Mouse (Mus musculus): Measurements from ENCODE around the gene Clcnka. TPM values are rescaled to one million over a fixed set of nuclear protein-coding genes. Genes with fewer than 3 reads are reported as not detected.

Gene Clcnka
- total RNA-seq, 2 experiments from 2014 or later = 1.6 to 2.6 TPM

GRCm38 (mm10) chr4:141422841-141423240, 24.3 kb upstream of the Clcnka start:
- no peak for DNase-seq (ENCODE audit: low spot score in 2 of 2)

DNA sequence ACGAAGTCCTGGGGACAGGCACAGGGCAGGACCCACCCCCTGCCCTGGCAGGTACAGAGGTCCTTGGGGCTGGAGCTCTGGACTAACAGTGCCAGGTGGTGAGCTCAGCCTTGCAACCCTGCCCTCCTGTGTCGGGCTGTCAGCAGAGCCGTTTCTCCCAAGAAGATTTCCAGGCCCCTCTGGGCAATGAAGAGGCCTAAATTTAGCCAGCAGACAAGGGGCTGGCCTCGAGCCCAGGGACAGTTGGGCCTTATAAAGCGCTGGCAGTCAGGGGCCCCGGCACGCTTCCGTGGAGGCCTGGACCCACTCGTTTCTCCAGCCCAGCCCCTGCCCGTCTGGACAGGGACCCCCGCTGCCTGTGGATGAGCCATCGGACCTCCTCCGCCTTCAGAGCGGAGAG, 22.9 kb upstream of the Clcnka start:
- peak; percentile 60 to 73 for DNase-seq (ENCODE audit: low spot score in 2 of 2)

- DNase-seq (ENCODE audit: low spot score in 2 of 2) = peak in 1 of 2 experiments; percentile 10
Measured at GRCm38 (mm10) chr4:141420886-141421285, 22.4 kb upstream of the Clcnka start.

DNA sequence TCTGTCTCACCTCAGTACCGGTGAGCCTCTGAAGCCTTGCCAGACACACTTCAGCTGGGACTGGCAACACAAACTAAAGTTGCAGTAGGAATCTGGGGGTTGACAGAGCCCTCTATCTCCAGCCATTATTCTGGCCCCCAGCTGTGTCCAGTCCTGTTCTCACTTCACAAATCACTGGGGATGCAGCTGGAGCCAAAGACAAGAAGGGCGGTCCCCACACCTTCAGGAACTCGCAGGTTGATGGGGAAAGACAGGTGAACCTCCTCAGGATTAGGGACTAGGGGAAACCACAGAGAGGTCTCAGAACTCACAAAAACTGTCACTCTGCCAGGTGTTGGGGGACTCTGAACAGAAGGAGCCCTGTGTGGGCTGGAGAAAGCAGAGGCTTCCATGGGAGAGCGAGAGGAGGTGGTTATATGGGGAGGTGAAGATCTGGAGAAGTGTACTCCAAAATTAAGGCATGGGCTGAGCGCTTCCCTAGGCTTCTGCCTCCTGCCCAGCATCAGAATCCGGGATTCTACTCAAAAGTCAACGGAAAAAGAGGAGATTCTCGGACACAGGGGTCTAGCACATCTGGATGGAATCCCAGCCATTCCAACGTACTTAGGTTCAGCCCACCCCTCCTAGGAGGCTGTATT, 21.8 kb upstream of the Clcnka start, which contains the start of gene Hspb7:
Hspb7 (plus strand) TSS at position 588 of the 638 bp plus-strand sequence.
- DNase-seq (ENCODE audit: low spot score in 2 of 2) = peak in 1 of 2 experiments; percentile 8

DNA sequence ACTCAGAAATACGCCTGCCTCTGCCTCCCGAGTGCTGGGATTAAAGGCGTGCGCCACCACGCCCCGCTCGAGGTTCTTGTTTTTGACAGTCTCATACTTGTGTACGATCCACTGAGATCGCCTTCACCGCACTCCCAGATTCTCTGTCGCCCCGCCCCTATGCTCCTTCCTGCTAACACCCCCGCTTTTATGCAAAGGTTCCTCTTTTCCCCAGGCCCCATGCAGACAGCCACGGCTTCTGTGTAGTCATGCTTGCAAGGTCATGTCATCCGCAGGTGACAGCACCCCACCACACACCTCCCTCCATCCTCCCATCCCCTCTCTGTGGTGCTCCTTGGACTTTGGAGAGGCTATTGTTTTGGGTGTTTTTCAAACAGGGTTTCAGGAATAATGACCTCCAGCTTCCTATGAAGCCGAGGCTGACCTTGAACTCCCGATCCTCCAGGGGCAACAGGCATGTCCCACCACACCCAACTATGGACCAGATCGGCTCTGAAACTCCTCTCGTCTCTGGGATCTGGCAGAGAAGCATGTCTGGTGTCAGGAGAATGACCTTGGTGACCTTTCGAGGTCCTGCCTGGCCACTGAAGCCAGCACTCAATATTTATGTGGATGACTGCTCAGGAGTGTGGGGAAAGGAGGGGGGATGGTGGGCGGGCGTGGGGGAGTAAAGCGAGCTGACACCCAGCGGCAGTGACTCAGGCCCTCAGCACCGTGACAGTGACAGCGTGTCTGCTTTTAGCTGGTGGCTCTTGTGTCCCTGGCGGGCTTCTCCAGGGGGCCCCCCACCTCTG, 21.1 kb upstream of the Clcnka start:
- no peak for DNase-seq (ENCODE audit: low spot score in 2 of 2)

GRCm38 (mm10) chr4:141415924-141416323, 17.4 kb upstream of the Clcnka start, which contains the start of gene Clcnkb:
TSS of gene Clcnkb (minus strand) at chr4:141416014.
- no peak for DNase-seq (ENCODE audit: low spot score in 2 of 2)

GRCm38 (mm10) chr4:141411430-141411992, 13.0 kb upstream of the Clcnka start:
- DNase-seq (ENCODE audit: low spot score in 2 of 2) = no peak

DNA sequence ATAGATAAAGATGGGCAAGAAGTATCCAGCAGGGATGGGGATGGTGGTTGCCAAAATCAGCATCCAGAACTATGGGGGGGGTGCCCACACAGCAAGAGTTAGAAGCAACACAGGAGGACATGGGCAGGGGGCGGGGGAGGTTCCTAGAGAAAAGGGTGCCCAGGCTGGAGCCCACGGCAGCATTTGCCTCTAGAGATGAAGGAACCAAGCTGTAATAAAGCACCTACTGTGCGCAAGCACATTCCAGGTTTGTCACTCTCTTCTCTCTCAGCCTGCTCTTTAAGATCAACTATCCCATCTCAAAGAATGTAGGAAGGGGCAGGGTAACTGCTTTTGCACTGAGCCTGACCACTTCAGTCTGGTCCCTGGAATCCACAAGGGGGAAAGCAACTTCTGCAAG, 10.1 kb upstream of the Clcnka start:
- DNase-seq (ENCODE audit: low spot score in 2 of 2) = no peak

GRCm38 (mm10) chr4:141406516-141407299, 8.2 kb upstream of the Clcnka start:
- peak; percentile 55 to 69 for DNase-seq (ENCODE audit: low spot score in 2 of 2)

DNA sequence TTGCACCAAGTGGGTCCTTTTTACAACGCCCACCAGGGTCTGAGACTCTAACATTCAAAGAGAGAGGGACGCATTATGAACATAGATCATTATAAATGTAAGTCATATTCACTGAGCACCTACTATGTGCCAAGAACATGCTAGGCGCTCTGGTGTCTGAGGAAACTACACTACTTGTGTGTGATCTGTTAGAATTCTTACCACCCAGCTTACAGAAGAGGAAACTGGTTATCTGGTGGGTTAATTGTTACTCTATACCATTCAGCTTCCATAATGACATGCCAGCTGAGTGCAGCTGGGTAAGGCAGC, 6.7 kb upstream of the Clcnka start:
- no peak for DNase-seq (ENCODE audit: low spot score in 2 of 2)

- peak; percentile 79 to 82 for DNase-seq (ENCODE audit: low spot score in 2 of 2)
Measured at GRCm38 (mm10) chr4:141404518-141405313, 6.2 kb upstream of the Clcnka start.

DNA sequence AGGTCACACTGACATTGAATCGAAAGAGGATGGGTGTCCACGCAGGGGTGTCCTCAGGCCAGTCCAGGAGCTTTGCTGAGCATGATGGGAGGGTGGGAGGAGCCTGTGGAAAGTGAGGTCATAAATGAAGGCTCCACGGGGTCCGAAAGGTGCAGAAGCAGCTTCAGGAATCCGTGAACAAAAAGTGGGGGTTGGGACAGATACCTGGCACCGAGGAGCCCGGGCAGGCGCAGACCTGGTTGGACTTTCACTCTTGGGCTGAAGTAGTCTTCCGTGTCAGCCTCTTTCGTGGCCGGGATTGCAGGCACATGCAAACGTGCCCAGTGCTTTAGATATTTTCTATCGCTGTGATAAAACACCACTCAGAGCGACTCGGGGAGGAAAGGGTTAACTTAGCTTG, 1.6 kb upstream of the Clcnka start:
- DNase-seq (ENCODE audit: low spot score in 2 of 2) = no peak

GRCm38 (mm10) chr4:141397861-141398260, 663 bp downstream of the Clcnka start:
- DNase-seq (ENCODE audit: low spot score in 2 of 2) = no peak

DNA sequence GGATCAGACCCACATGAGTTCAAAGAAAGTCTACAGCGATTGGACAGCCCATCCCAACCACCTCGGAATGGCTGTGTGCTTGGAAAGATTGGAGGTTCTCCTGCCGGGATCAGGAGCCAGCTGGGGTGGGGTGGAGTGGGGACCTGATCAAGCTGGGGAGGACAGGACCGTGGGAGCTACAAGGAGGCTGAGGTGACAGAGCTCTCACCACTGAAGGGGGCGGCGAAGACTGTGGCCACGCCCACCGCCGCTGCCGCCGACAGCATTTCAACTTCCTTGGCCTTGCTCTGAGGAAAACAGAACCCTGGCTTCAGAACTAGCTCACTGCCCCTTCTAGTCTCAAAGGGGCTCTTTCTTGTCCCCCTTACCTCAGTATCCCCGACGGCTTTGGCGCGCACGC, 3.8 kb downstream of the Clcnka start:
- no peak for DNase-seq (ENCODE audit: low spot score in 2 of 2)

- no peak for DNase-seq (ENCODE audit: low spot score in 2 of 2)
Measured at GRCm38 (mm10) chr4:141391293-141391692, 7.2 kb downstream of the Clcnka start.

- DNase-seq (ENCODE audit: low spot score in 2 of 2) = no peak
Measured at GRCm38 (mm10) chr4:141389366-141390150, 9.0 kb downstream of the Clcnka start.

DNA sequence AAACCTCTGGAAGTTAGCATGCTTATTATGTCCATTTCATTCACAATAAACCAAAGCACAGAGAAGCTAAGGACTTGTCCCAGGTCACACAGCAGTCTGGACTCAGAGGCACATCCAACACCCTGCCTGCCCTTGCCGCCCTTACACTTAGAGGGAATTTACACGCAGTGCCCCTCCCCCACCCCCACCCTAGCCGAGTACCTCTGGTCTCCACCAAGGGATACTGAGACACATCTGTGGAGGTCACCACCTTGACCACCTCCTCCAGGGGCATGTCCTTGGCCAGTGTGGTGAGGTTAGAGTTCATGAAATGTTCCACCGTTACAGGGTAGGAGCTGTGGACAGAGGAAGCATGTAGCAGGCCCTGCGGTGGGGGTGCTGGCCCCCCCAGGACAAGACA, 10.6 kb downstream of the Clcnka start:
- DNase-seq (ENCODE audit: low spot score in 2 of 2) = no peak

DNA sequence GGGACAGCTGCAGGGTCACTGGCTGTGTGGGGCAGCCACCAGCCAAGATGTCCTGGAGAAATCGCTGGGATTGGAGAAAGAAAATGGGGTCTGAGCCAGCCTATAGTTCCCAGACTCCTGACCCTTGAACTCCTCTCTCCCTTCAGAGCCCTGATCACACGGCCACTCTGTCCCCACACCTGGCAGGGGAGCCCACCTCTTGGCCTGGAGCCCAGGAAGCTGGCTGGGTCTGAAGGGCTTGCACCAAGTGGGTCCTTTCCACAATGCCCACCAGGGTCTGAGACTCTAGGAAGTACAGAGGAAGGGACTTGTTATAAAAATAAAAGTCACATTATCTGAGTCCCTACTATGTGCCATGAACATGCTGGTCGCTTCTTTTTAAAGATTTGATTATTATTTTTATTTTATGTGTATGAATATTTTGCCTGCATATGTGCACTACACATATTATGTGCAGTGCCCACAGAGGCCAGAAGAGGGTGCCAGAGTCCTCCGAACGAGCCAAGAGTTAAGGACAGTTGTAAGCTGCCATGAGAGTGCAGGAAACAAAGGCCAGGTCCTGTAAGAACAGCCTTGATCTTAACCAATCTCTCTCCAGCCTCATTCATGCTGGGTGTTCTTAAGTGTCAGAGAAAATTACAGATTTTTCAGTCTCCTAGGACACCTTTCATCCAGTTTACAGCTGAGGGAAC, 11.3 kb downstream of the Clcnka start:
- DNase-seq (ENCODE audit: low spot score in 2 of 2) = peak in 1 of 2 experiments; percentile 68

DNA sequence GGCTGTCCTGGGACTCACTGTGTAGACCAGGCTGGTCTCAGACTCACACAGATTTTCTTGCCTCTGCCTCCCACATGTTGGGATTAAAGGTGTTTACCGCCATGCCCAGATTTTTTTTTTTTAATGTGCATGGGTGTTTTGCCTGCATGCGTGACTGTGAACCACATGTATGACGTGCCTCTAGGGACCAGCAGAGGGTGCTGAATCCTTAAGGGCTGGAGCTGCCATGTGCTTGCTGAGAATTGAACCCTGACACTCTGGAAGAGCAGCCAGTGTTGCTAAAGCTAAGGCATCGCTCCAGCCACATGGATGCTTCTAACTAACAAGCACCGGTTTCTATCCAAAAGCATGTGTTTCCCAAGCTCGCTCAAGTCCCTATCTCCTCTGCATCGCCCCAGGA, 12.4 kb downstream of the Clcnka start:
- DNase-seq (ENCODE audit: low spot score in 2 of 2) = no peak
